Mouse (Mus musculus): ENCODE data around the gene 1700022I11Rik.

Gene 1700022I11Rik

GRCm38 (mm10) chr4:42951206-42952195, 17.9 kb upstream of the 1700022I11Rik start:
- 29% methylated on average over 11 of the region's 11 CpGs for WGBS

GRCm38 (mm10) chr4:42952563-42952962, 16.8 kb upstream of the 1700022I11Rik start:
- WGBS = 61% methylated on average over 7 of the region's 7 CpGs

- 19% methylated on average over 10 of the region's 10 CpGs for WGBS
Measured at GRCm38 (mm10) chr4:42953435-42954094, 15.8 kb upstream of the 1700022I11Rik start.

- whole genome bisulfite sequencing = 6% methylated on average over 10 of the region's 10 CpGs
Measured at GRCm38 (mm10) chr4:42954297-42954696, 15.1 kb upstream of the 1700022I11Rik start.

GRCm38 (mm10) chr4:42955200-42955599, 14.2 kb upstream of the 1700022I11Rik start:
- WGBS = 42% methylated on average over 3 of the region's 3 CpGs

GRCm38 (mm10) chr4:42956581-42956980, 12.8 kb upstream of the 1700022I11Rik start:
- 92% methylated on average over 17 of the region's 17 CpGs for WGBS

- 69% methylated on average over 11 of the region's 11 CpGs for WGBS
Measured at GRCm38 (mm10) chr4:42957306-42957705, 12.1 kb upstream of the 1700022I11Rik start.

GRCm38 (mm10) chr4:42957979-42958378, 11.4 kb upstream of the 1700022I11Rik start:
- WGBS = 63% methylated on average over 8 of the region's 8 CpGs

- WGBS = 19% methylated on average over 8 of the region's 8 CpGs
Measured at GRCm38 (mm10) chr4:42958942-42959341, 10.5 kb upstream of the 1700022I11Rik start.

- WGBS = 47% methylated on average over 4 of the region's 4 CpGs
Measured at GRCm38 (mm10) chr4:42959382-42959781, 10.0 kb upstream of the 1700022I11Rik start.

- 14% methylated on average over 4 of the region's 4 CpGs for WGBS
Measured at GRCm38 (mm10) chr4:42961592-42961991, 7.8 kb upstream of the 1700022I11Rik start.

- WGBS = 70% methylated on average over 2 of the region's 2 CpGs
Measured at GRCm38 (mm10) chr4:42963480-42963879, 5.9 kb upstream of the 1700022I11Rik start.

- 15% methylated on average over 12 of the region's 12 CpGs for WGBS
Measured at GRCm38 (mm10) chr4:42965039-42965719, 4.2 kb upstream of the 1700022I11Rik start.

- 92% methylated on average over 4 of the region's 4 CpGs for WGBS
Measured at GRCm38 (mm10) chr4:42972952-42973351, 3.5 kb downstream of the 1700022I11Rik start.

- WGBS = 85% methylated on average over 5 of the region's 5 CpGs
Measured at GRCm38 (mm10) chr4:42973868-42974267, 4.5 kb downstream of the 1700022I11Rik start.

GRCm38 (mm10) chr4:42978062-42978461, 8.7 kb downstream of the 1700022I11Rik start:
- 92% methylated on average over 4 of the region's 4 CpGs for WGBS

GRCm38 (mm10) chr4:42980467-42980866, 11.1 kb downstream of the 1700022I11Rik start:
- 81% methylated on average over 8 of the region's 8 CpGs for WGBS

GRCm38 (mm10) chr4:42988296-42988695, 18.9 kb downstream of the 1700022I11Rik start:
- WGBS = 89% methylated on average over 1 of the region's 1 CpGs

- 17% methylated on average over 2 of the region's 2 CpGs for WGBS
Measured at GRCm38 (mm10) chr4:42998022-42998421, 28.6 kb downstream of the 1700022I11Rik start.

- 0% methylated on average over 51 of the region's 51 CpGs for WGBS
Measured at GRCm38 (mm10) chr4:42999451-43000140, 30.2 kb downstream of the 1700022I11Rik start.

Data from cerebral cortex, adult 2 months (tissue).